Mouse (Mus musculus): ENCODE results near the gene Asphd1.

Gene Asphd1

GRCm38 (mm10) chr7:126949403-126949792 lies at the start of gene Asphd1:
Gene Asphd1, minus strand, starts transcription at chr7:126949582.
- no peak for DNase-seq

- no peak for DNase-seq
Observed at GRCm38 (mm10) chr7:126996449-126996848, 47.1 kb upstream of the Asphd1 start.

DNA sequence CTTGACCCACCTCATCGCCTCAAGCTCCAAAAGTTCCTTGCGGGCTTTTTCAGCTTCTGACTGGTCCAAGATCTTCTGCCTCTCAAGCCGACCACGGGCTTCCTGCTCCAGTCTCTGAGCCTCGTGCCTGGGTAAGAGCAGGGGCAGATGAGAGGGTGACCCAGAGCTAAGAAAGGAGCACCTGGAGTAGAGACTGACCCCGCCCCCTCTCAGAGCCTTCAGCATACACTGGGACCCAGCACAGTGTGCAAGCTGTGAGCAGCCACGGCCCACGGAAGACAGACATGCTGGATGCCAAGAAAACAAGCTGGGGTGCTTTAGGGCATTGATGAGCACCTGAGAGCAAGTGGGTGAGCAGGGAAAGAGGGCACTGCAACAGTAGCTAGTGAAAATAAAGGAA lies 39.4 kb upstream of the Asphd1 start:
- no peak for DNase-seq

DNA sequence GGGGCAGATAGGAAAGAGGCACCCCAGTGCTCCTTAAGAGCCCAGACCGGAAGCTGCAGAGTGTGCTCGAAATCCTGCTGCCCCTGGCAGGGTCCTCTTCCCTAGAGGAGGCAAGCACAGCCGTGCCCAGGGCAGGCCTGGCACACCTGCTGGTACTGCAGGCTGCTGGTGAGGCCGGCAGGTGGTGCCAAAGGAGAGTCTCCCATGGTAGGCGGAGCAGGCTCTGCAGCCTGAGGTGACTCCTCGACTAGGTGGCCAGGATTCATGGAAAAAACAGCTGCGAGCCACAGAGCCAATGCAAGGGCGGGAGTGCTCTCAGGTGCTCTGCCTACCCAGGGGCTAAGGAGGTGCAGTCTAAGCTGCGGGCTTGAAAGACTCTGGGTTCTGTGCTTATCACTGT lies 36.9 kb upstream of the Asphd1 start:
- DNase-seq: peak; percentile 88

DNA sequence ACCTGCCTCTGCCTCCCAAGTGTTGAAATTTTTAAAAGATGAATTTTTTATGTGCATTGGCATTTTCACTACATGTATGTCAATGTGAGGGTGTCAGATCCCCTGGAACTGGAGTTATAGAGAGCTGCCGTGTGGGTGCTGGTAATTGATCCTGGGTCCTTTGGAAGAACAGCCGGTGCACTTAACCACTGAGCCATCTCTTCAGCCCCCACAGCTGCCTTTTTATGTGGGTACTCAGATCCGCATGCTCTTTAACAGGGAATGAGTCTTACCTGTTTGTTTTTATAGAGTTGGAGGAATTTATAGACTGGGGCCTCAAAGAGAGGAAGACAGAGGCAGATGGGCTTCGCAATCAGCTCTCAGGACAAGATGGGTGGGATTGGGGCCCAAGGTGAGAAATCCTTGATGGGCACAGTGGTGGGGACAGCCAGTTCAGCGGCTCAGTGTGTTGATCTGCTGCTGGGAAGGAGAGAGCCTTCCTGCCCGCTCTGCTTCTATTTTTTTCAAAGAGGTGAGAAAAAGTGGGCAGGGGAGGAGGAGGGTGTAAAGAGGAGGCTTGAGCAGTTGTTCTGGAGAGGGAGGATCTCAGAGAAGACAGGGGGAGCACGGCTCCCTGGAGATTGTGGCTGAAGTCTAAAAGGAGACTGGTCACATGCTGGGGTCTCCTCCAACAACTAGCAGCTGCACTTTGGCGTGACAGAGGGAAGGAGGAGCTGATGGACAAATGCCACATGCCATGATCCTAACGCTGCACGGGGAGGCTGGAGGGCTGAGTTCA lies 35.5 kb upstream of the Asphd1 start:
- DNase-seq: peak; percentile 36

DNA sequence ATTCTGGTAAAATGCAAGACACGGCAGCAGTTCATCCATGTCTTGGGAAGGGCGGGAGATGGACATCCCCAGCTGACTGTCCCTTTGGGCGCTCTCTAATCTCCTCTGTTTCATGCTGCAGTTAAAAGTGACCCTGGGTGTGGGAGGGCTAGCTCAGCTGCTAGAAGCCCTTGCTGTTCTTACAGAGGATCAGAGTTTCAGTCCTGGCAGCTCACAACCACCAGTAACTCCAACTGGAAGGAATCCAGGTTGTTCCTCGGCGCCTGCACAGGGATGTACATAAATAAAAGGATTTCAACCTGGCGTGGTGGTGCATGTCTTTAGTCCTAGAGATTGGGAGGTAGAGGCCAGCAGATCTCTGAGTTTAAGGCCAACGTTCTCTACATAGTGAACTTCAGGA lies 33.7 kb upstream of the Asphd1 start:
- peak; percentile 32 for DNase-seq

DNA sequence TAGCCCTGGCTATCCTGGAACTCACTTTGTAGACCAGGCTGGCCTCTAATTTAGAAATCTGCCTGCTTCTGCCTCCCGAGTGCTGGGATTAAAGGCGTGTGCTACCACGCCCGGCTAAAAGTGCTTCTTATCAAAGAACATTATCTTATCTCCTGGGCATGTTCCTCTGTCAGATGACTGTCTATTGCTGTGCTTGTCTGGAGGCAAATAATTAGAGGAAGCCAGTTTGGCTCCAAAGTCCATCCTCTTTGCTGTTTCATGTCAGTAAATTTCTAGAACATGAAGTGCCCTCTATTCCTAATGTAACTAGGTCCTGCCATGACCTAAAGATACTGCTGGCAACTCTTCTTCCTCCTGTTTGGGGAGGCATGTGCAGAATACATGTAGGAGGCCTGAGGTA lies 32.7 kb upstream of the Asphd1 start:
- DNase-seq: no peak

DNA sequence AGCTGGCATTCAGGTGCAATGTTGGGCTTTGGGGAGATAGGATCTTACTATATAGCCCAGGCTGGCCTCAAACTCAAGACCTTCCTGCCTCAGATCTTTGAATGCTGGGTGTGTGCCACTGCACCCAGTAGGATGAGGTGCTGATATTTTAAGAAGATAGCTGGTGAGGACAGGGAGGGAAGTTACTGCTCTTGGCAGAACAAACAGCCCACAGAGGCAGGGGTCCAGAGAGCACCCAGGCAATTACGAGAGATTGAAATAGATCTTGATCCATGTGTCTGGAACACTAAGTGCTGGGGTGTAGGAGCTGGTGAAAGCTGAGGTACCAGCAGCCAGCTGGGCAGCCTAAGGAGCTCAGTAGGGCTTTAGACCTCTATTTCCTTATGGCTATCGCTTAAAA lies 32.2 kb upstream of the Asphd1 start:
- peak; percentile 23 for DNase-seq

DNA sequence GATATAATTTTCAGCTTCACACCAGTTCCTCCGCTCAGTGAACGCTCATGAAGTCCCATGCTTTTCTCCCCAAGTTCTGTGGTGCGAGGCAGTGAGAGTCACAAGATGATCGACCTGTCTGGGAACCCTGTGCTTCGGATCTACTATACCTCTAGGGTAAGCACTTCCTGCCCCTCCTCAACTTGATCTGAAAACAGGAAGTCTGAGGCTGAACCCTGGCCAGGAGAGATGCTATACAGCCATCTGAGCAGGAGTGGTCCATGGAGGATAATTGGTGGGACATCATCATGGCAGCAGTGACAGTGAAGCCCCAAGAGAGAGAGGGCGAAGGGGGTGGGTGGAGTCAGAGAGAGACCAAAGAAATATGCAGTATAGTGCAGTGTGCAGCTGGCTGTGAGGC lies 29.5 kb upstream of the Asphd1 start:
- DNase-seq: peak; percentile 31

DNA sequence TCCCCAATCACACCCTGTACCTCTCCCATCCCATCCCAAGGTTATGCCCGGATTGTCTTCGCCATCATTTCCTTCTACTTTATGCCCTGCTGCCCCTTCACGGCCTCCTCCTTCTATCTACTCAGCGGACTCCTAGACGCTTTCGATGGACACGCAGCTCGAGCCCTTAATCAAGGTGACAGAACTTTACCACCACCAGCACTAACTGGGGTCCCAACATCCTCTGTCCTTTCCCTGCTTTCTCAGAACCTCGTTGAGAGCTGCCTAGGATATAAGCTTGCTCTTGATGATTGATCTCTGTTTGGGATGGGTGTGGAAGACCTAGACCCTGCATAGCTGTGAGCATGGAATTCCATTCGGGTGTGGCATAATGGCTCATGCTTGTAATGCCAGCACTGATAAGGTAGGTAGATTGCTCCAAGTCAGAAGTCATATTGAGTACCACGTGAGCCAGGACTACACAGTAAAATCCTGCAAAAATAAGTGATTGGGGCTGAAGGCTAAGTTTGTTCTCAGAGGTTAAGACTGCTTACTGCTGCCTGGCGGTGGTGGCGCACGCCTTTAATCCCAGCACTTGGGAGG lies 27.6 kb upstream of the Asphd1 start:
- no peak for DNase-seq

- peak; percentile 96 for DNase-seq
Observed at GRCm38 (mm10) chr7:126975950-126976866, 26.8 kb upstream of the Asphd1 start, which contains the start of gene Cdiptos. Gene Cdiptos, minus strand, starts transcription at chr7:126976098.

DNA sequence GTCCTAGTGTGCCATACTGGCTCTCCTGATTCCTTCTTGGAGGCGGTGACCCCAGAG lies 26.3 kb upstream of the Asphd1 start, which contains the start of gene Cdipt:
Gene Cdipt (plus strand): TSS at position 22 of the 57 bp plus-strand sequence.
- DNase-seq: no peak

DNA sequence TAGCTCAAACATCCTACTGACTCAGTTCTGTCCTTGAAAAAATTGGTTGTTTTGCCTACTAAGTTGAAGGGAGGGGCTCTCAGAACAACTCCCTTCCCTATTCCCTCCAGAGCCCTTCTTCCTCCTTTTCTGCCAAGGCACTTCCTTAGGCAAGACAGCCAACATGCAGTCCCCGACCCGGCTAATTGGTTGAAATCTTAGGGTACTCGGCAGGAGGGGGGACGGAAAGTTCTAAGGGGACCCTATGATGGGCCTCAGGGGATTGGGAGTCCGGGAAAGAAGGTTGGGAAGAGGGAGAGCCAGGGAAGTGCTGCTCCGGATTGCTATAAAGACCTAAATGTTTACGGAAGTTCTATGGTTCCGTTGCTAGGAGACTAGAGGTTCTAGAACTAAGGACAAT lies 26.1 kb upstream of the Asphd1 start:
- peak; percentile 69 for DNase-seq

DNA sequence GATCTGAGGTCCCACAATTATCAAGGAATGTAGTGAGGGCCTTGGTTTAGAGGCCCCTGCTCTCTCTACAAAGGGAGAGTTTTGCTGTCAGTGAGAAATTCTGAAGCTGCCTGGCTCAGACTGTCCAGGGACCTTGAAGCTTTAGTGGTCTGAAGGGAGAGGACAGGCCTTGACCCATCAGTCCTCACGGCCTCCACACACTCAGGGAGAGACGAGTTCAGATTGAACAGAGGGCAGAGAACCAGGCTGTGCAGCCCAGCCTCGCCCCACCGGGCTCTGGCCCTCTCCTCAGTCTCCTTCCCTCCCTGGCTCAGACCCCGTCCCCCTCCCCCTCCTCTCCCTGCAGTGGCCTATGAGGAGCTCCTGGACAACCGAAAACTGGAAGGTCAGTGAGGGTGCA lies 18.0 kb upstream of the Asphd1 start:
- DNase-seq: no peak

- peak; percentile 81 for DNase-seq
Observed at GRCm38 (mm10) chr7:126965568-126965967, 16.2 kb upstream of the Asphd1 start.

GRCm38 (mm10) chr7:126963548-126964286 lies 14.3 kb upstream of the Asphd1 start:
- DNase-seq: peak; percentile 37

GRCm38 (mm10) chr7:126961965-126962364 lies 12.6 kb upstream of the Asphd1 start:
- no peak for DNase-seq

DNA sequence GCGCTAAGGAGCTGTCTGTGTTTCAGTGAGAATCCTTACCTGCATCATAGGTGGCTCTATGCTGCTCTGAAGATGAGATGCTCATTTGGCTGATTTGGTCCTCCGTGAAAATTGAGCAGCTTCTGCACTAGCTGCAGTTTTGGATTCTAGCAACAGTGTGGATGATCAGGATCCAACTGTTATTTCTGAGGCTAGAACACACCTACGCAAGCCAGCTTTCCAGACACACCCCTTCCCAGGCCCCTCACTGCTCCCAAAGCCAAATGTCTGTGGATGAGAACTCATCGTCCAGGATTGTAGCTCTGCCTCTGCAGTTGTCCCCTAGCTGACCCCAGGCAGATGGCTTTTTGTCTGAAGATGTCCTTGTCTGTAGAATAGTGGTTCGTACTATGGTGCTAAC lies 11.7 kb upstream of the Asphd1 start:
- DNase-seq: no peak

GRCm38 (mm10) chr7:126959780-126960179 lies 10.4 kb upstream of the Asphd1 start:
- no peak for DNase-seq

GRCm38 (mm10) chr7:126955125-126955524 lies 5.7 kb upstream of the Asphd1 start:
- DNase-seq: no peak

- peak; percentile 65 for DNase-seq
Observed at GRCm38 (mm10) chr7:126952646-126953045, 3.3 kb upstream of the Asphd1 start.

DNA sequence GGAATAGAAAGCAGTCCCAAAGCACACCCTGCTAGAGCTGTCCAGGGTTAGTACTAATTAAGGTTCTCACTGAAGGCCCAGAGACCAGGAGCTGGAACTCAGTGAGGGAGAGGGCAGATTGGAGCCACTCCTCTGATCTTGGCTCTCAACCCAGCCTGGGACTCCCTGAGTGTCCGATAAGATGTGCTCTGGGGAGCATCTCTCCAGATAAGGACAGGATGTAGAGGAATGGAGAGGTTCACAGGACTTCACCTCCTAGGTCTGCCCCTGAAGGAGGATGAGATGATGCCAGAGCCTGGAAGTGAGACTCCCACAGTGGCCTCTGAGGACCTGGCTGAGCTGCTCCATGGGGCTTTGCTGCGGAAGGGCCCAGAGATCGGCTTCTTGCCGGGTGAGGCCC lies 2.4 kb upstream of the Asphd1 start:
- peak; percentile 61 for DNase-seq

Measured in cerebellum, adult 9-11 months (tissue).